Mouse (Mus musculus) neural tube, embryonic 14.5 days (tissue): ENCODE measurements around the gene Dlk1. TPM values are rescaled to one million over a fixed set of nuclear protein-coding genes. Genes with fewer than 3 reads are reported as not detected.
"Not testable (repeated sequence)": the region's sequence is repeated elsewhere in the genome, so short reads cannot be mapped to it uniquely, and the experiment has no call there.

Source experiments
- ATAC-seq: fragments of 200-750 bp; cut with Nextera tagmentation; 2 replicates; pipeline ENCODE4 v1.8.0; 2017; ENCODE audit warnings: low read depth, mild to moderate bottlenecking, moderate TSS enrichment, moderate library complexity
- H3K27ac ChIP-seq: fragments of 300-500 bp; sonication (generic); 2 replicates; pipeline ENCODE4 v1.5.1; 2014; ENCODE audit warnings: low read depth, mild to moderate bottlenecking, control low read depth, low read length, moderate library complexity, mixed read lengths
- H3K27me3 ChIP-seq: fragments of 300-500 bp; sonication (generic); 2 replicates; pipeline ENCODE4 v1.6.1; 2014; ENCODE audit warnings: low read length; ENCODE audit not compliant: control insufficient read depth, insufficient read depth
- H3K36me3 ChIP-seq: fragments of 300-500 bp; sonication (generic); 2 replicates; pipeline ENCODE4 v1.6.1; 2014; ENCODE audit warnings: low read length, mixed read lengths; ENCODE audit not compliant: control insufficient read depth, insufficient read depth
- H3K4me1 ChIP-seq: fragments of 300-500 bp; sonication (generic); 2 replicates; pipeline ENCODE4 v1.6.1; 2014; ENCODE audit warnings: low read length; ENCODE audit not compliant: control insufficient read depth, insufficient read depth
- H3K4me2 ChIP-seq: fragments of 300-500 bp; sonication (generic); 2 replicates; pipeline ENCODE4 v1.6.1; 2014; ENCODE audit warnings: mild to moderate bottlenecking, low read depth, low read length, control low read depth
- H3K4me3 ChIP-seq: fragments of 300-500 bp; sonication (generic); 2 replicates; pipeline ENCODE4 v1.5.1; 2014; ENCODE audit warnings: low read depth, low read length, control low read depth, mixed read lengths
- H3K9ac ChIP-seq: fragments of 300-500 bp; sonication (generic); replicated peaks from 2 replicates; pipeline ENCODE4 v1.6.1; 2014; ENCODE audit warnings: low read depth, mild to moderate bottlenecking, control low read depth, low read length, mixed read lengths
- H3K9me3 ChIP-seq: fragments of 300-500 bp; sonication (generic); 2 replicates; pipeline ENCODE4 v1.6.1; 2016; ENCODE audit warnings: low read length; ENCODE audit not compliant: control insufficient read depth
- WGBS: fragments of 180-500 bp; shearing (Covaris S2); extraction: QIAGEN DNeasy Blood & Tissue Kit; methylation state at CpG from one replicate; pipeline ENCODE4 v1.1.7; 2014; 5-methylcytosine and 5-hydroxymethylcytosine counted together
- polyA plus RNA-seq: library from polyadenylated mRNA; unstranded; fragments of >200 nt; fragmentation: Nextera tagmentation; extraction: Ambion mirVana; gene quantifications from 2 replicates; pipeline ENCODE4 v1.2.1, GENCODE M21; 2014

Gene Dlk1
- polyA plus RNA-seq, 1 experiment from 2014 or later = 46.9 TPM

DNA sequence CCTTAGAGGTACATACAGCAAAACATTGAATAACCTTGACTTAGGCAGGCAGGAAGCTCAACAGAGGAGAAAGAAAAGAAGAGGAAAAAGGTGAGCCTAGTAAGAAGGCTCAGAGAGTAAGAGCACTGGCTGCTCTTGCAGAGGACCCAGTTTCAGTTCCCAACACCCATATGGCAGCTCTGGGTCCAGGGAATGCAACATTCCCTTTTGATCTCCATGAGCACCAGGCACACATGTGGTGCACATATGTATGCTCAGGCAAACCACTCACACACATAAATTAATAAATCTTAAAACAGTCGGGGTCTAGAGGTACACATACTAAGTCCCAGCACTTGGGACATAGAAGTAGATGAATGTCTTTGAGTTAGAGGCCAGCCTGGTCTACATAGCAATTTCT lies 33.9 kb downstream of the Dlk1 start:
- WGBS = 85% methylated on average over 1 of the region's 1 CpGs
- not testable (repeated sequence) for H3K4me2 ChIP-seq, ATAC-seq

DNA sequence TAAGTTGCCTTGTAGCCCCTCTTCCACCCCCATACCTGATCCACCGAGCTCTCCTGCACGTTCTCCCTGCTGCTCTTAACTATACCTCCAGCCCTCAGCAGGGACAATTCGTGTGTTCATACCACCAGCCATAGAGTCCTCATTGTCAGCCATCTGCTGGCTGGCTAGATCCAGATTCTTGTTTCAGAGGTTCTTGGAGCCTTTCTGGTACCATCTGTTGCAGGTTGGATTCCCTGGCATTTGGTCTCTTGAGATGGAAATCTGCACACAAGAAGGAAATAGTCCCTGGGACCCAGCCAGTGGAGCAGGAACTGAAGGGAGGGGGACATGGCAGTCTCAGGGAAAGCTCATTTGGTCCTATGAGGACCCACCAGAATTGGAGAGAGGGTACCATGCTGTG lies 39.1 kb downstream of the Dlk1 start:
- H3K4me2 ChIP-seq = no peak overlapping the region
- H3K27me3 ChIP-seq = no peaks in the 10 kb centered on the region
- H3K4me1 ChIP-seq = no peaks in the 10 kb centered on the region
- H3K9ac ChIP-seq = no peak overlapping the region
- H3K4me3 ChIP-seq = no peak overlapping the region
- ATAC-seq = no peak
- WGBS = 72% methylated on average over 3 of the region's 3 CpGs
- no peaks in the 10 kb centered on the region for H3K36me3 ChIP-seq
- no peaks in the 10 kb centered on the region for H3K9me3 ChIP-seq
- no peak overlapping the region for H3K27ac ChIP-seq

More for the DNA sequence above, 33.9 kb downstream of the Dlk1 start:
- not testable (repeated sequence) for H3K9me3 ChIP-seq, H3K36me3 ChIP-seq, H3K9ac ChIP-seq, H3K4me1 ChIP-seq, H3K27me3 ChIP-seq, H3K4me3 ChIP-seq, H3K27ac ChIP-seq

DNA sequence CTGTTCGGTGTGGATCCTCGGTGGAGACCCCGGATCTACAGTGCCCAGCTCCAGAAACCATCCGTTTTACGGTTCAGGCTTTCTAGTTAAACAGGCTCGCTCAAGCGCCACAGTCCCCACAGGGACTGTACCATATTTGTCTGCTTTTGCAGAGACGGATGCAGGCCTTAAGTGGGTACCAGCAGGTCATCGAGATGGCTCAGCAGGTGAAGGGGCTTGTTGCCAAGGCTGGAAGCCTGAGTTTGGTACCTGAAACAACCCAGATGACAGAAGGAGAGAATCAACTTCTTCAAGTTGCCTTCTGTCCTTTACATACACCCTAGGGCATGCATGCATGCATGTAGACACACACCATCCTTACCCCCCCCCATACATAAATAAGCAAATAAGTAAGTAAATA lies 40.8 kb downstream of the Dlk1 start:
- no peak overlapping the region for H3K4me3 ChIP-seq
- H3K4me1 ChIP-seq = no peaks in the 10 kb centered on the region
- 75% methylated on average over 9 of the region's 9 CpGs for WGBS
- no peak overlapping the region for H3K4me2 ChIP-seq
- no peak overlapping the region for H3K9ac ChIP-seq
- no peak for ATAC-seq
- H3K27me3 ChIP-seq = no peaks in the 10 kb centered on the region
- H3K27ac ChIP-seq = no peak overlapping the region
- H3K9me3 ChIP-seq = no peaks in the 10 kb centered on the region
- no peaks in the 10 kb centered on the region for H3K36me3 ChIP-seq

DNA sequence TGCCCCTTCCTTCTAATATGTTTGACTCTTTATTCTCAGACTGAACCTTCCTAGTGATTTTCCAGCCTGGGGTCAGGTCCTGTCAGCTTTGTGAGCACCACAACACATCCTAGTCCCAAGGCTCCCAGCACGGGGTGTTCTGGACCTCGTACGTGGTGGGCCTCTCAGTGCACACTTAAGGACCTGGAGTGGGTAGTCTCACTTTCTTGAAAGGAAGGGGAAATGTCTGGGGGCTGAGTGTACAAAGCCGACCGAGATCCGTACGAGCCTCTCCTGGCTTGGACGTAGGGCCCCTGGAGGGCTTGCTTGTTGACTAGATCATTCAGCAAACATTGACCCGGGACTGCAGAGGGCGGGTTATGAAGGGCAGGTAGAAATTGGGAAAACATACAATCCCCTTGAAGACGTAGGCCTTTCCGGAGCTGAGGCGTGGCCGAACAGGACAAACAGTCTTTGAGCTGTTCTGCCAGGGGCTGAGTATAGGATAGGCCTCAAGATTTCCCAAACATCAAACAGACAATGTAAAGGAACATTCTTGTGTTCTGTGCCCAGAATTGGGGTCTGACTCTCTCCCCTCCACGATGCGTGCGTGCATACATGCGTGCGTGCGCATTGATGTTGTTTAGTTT lies 42.5 kb downstream of the Dlk1 start:
- Histone ChIP-seq H3K27me3 (no peaks in the 10 kb centered on the region), H3K4me3 (no peak overlapping the region), H3K36me3 (no peaks in the 10 kb centered on the region), H3K4me2 (no peak overlapping the region), H3K9ac (no peak overlapping the region), H3K9me3 (no peaks in the 10 kb centered on the region), H3K4me1 (no peaks in the 10 kb centered on the region), H3K27ac (no peak overlapping the region)
- ATAC-seq = no peak
- 86% methylated on average over 20 of the region's 20 CpGs for WGBS

DNA sequence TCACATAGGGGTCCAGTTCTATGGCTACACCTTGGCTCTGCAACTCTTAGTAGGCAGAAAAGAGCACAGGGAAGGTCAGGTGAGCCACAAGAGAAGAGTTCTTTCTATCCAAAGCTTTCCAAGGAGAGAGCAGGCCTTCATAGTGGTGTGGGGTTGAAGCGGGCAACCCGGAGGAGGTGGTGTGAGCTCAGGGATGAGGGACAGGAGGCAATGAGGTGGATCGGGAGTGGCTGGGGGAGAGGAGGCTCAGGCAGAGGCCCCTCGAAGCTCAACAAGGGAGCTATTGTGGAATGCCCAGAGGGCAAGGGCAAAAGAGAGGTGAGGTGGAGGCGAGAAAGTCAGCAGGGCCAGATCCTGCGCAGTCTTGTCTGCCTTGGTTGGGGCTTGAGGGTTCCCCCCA lies 43.8 kb downstream of the Dlk1 start:
- Histone ChIP-seq H3K27me3 (no peaks in the 10 kb centered on the region), H3K36me3 (no peaks in the 10 kb centered on the region), H3K9ac (no peak overlapping the region), H3K4me1 (no peaks in the 10 kb centered on the region), H3K4me2 (no peak overlapping the region), H3K4me3 (no peak overlapping the region), H3K9me3 (no peaks in the 10 kb centered on the region), H3K27ac (no peak overlapping the region)
- 88% methylated on average over 6 of the region's 6 CpGs for WGBS
- ATAC-seq = no peak

DNA sequence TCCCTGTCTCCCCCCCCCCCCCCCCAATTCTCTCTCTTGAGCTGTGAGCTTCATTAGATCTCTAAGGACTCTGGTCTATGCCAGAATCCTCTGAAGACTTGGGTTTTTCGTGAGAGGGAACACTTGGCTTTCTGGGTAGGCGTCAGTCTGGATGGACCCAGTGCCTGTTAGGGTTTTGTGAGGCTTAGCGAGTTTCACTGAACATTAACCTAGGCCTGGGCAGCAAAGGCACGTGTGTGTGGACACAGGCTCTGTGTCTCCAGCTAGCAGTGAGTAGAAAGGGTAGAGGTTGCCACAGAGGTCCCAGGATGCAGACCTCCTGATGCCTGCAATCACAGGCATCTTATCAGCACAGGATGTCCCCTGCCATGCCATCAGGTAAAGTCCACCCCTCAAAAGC lies 48.4 kb downstream of the Dlk1 start:
- H3K4me3 ChIP-seq = no peak overlapping the region
- H3K36me3 ChIP-seq = no peaks in the 10 kb centered on the region
- no peak overlapping the region for H3K27ac ChIP-seq
- no peak overlapping the region for H3K9ac ChIP-seq
- H3K4me2 ChIP-seq = no peak overlapping the region
- WGBS = 63% methylated on average over 4 of the region's 4 CpGs
- no peaks in the 10 kb centered on the region for H3K9me3 ChIP-seq
- no peak for ATAC-seq
- H3K27me3 ChIP-seq = no peaks in the 10 kb centered on the region
- no peaks in the 10 kb centered on the region for H3K4me1 ChIP-seq

DNA sequence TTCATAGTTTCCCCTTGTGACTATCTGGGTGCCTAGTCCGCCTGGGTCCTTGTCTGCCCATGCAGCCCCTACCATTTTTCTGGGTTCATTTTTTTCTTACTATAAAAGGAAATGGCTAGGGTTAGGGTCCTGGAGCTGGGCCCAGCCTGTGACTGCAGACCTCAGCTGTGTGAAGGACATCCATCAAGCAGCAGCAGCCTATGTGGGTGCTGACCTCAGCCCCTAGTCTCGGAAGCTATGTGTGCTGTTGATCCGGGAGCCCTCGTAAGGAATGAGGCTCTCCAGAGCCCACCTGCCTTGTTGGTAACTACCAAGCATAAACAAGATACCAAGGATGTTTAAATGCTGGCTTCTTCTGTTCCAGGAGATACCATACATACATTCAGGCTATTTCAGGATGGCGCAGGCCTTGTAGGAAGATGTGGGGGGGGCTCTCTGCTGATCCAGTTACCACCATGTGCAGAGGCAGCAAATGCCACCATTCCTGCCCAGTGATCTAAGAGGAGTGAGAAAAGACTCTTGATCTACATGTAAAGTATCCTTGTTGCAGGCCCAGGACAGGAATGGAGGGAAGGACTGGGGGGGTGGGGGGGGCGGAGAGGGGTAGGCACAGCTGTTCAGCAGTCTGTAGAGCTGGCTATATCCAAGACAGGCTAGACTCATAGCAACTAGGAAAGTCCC lies 49.9 kb downstream of the Dlk1 start:
- Histone ChIP-seq H3K4me2 (no peak overlapping the region), H3K4me1 (no peaks in the 10 kb centered on the region), H3K4me3 (no peak overlapping the region), H3K9ac (no peak overlapping the region), H3K9me3 (no peaks in the 10 kb centered on the region), H3K27me3 (no peaks in the 10 kb centered on the region), H3K27ac (no peak overlapping the region), H3K36me3 (no peaks in the 10 kb centered on the region)
- no peak for ATAC-seq
- WGBS = 90% methylated on average over 6 of the region's 6 CpGs

DNA sequence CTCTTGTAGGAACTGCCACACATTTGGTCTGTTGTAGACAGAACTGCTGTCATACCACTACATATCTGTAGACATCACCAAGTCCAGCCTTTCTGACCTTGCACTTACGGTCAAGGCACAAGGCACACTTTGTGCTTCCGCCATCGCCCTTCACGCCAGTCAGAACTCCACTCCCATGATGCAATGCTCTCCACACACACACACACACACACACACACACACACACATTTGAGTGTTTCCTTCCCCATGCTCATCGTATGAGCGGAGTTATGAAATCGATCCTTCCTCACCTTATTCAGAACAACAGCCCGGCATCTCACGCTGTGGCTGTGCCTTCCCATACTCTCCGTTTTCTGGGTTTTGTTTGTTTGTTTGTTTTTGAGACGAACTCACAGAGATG lies 55.1 kb downstream of the Dlk1 start:
- Histone ChIP-seq H3K36me3 (no peaks in the 10 kb centered on the region), H3K4me3 (no peak overlapping the region), H3K4me2 (no peak overlapping the region), H3K9ac (no peak overlapping the region), H3K27me3 (no peaks in the 10 kb centered on the region), H3K27ac (no peak overlapping the region), H3K9me3 (no peaks in the 10 kb centered on the region), H3K4me1 (peaks cover 8% of the 10 kb centered on the region)
- WGBS = 88% methylated on average over 11 of the region's 11 CpGs
- no peak for ATAC-seq

DNA sequence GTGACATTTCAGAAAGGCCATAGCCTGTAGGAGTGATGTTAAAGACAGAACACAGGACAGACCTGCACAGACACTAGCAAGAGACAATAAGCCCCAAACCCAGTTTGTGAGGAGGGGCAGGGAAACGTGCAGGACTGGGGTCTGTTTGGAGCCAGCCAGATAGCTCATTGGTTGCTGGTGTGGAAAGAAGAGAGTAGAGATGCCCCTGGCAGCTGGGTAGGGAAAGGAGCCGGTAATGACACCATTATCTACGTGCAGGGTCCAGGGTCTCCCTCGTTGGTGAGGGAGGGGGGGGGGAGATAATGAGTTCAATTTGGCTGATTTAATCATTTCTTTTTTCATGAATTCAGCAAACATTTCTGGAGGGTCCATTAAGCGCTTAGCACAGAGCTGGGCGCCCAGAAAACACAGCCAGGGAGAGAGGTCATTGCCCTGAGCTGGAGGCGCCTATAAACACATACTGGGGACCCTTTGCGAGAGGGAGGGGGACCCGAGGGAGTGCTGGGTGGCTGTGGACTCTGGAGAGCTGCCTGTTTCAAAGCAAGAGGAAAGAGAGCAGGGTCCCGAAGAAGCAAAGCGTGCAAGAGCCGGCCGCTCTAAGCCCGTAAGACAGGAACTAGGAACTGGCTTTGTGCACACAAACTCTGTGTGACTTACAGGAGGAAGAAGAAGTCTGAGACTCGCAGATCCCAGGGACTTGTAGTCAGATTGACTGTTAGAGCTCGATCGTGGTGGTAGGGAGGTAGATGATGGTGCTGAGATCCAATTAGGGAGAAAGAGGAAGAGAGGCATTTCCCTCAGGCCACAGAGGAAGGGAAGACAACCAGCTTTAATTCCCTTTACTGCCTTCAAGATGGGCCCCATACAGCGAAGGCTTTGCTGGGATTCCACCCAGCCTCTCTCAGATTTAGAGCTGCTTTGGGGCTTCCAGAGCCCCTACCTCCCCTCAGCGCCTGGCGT lies 56.2 kb downstream of the Dlk1 start:
- no peak for ATAC-seq
- H3K4me2 ChIP-seq = no peak overlapping the region
- H3K27ac ChIP-seq = no peak overlapping the region
- peaks cover 8% of the 10 kb centered on the region for H3K4me1 ChIP-seq
- H3K9ac ChIP-seq = no peak overlapping the region
- no peaks in the 10 kb centered on the region for H3K27me3 ChIP-seq
- H3K4me3 ChIP-seq = no peak overlapping the region
- H3K36me3 ChIP-seq = no peaks in the 10 kb centered on the region
- WGBS = 18% methylated on average over 20 of the region's 20 CpGs
- no peaks in the 10 kb centered on the region for H3K9me3 ChIP-seq
